Mouse (Mus musculus) MN1 (cell line): ENCODE measurements around the gene Mrps18b.

Experiments used
- DNase-seq: peaks from one replicate; pipeline ENCODE4 v3.0.0-alpha.2; 2016; ENCODE audit warnings: low spot score

Gene Mrps18b

DNA sequence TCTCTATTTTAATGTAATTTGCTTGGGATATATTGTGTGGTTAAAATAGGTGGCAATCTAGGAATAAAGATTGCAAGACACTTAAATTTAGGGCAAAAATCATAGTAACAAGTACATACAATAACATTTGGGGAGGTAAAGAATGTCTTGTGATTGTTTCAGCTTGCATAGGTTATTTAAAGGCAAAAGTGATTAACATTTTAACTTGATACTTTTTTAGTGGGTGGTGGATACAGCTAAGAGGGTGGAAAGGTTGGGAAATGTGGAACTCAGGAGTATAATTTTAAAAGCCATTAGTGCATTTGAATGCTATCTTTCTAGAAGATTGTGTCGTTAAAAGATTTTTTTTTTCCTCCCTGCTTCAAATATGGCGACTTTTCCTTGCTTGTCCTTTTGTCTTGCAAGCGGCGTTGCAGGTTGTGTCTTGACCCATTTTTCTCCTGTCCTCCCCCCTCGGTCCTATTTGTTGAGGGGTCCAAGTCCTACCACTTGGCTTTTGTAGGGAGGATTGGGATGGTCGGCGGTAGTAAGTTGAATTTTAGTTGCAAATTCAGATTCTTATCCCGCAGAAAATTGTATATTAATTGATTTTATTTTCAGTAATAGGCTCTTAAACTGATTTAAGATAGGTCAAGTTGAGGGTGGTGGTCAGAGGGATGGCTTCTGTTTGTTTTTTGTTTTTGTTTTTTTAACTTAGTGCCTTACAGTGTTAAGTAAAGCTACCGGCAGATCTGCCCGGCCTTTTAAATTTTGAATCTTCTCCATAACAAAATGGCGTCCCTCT lies 2.3 kb upstream of the Mrps18b start:
- DNase-seq: peak; percentile 74

DNA sequence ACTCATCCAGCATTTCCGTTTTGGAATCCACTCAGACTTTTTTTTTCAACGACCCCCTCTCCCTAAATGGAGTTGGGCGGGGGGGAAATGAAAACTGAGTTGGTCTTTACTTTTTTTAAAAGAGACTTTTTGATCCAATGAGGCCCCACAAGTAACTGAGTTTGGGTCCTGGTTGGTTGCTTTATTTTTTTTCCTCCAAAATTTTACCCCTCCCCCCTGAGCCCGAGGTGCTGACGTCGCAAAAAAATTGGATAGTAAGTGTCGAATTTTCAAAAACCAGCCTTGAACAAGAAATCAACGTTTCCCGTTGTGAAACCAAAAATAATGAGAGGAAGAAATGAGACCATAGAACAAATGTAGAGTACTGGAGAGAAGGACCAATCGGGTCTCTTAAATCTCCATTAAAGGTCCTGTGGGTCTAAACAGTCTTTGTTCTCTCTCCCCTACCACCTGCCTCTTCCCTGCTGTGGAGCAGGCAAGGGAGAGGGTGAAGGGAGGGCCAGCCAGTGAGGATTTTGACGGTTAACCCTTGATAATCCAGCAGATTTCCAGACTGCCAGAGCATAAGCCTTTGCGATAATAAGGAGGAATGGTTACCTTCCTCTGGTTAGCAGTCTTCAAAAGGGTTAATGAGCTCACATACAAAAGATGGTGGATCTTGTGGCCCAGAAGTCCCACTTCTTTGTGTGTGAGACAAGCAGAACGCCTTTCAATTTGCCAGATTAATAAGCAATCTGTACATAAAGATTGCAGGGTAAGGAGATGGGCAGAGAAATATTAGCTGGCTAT lies 1.5 kb upstream of the Mrps18b start:
- DNase-seq: peak; percentile 67

DNA sequence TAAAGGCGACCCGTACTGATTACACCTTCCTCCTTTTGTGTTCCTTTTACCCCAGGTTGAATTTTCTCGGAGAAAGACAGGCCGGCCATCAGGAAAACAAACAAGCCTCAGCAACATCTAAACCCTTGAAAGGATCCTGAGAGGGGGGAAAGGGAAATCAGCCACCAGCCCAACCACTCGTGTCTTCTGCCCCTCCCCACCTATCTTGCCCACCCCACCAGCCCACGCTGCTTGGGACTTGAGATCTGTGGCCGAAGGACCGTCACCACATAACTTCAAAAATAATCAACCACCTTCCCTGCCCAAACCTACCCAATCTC lies 914 bp upstream of the Mrps18b start:
- DNase-seq: no peak

DNA sequence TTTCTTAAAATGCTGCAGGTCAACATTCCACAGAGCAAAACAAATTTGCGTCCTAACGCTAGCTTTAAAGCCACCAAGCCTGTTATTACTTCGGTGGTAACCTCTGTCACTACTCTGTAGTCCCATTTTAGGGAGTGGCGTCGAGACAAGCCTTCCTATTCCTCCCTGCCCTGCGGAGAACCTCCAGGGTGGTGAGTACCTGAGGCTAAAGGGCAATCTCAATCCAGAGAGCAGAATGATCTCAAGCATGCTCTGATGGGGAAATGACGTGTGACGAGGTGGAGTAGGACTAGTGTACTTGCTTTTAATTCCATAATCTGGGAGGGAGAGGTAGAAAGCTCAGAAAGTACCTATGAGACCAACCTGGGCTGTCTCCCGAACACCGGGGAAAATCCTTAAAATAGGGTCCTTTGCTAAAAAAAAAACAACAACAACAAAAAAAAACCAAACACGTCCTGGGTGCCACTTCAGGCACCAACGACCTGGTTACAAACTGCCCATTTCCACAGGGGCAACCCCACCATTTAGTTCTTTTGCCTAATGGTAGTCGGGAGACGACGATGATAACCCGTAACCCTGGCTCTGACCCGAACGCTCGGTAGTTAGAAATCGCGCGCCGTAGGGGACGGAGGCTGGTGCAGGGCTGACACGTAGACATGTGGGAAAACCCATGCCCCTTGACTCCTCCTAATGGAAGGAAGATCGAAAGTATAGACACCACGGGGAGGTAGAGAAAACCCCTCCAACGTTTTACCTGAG lies 472 bp downstream of the Mrps18b start:
- peak; percentile 45 for DNase-seq

DNA sequence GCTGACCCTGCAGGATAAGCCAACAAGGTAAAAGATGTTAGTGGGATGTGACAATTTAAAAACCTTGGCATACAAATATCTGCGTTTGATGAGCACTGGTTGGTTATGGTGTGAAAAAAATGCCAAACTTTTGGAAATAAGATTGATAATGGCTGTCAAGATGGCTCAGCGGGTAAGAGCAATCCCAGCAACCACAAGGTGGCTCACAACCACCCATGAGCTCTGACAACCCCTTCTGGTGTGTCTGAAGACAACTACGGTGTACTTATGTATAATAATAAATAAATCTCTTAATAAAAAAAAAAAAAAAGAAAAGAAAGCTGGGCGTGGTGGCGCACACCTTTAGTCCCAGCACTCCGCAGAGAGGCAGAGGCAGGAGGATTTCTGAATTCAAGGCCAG lies 1.2 kb downstream of the Mrps18b start:
- DNase-seq: peak; percentile 43

DNA sequence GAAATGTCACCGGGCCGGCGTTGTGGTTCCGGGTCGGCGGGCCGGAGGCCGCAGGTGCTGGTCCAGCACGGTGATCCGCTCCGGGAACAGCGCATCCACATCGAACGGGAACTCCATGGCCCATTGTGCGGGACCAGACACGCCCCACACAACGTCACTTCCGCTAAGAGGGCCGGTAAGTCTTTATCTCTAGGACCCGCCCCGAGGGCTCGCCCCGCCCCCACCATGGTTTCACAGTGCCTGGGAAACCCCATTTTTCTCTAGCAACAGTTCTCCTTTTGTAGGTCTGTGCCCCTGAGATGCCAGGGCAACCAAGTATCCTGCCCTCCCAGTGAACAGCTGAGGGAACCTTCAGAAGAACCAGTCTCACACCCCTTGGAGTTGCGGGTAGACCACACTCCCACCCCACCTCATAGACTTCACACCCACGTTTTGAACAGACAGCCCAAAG lies 6.2 kb downstream of the Mrps18b start, which contains the start of gene Atat1:
Atat1 (minus strand) TSS at position 157 of the 451 bp plus-strand sequence.
- DNase-seq: peak; percentile 89

DNA sequence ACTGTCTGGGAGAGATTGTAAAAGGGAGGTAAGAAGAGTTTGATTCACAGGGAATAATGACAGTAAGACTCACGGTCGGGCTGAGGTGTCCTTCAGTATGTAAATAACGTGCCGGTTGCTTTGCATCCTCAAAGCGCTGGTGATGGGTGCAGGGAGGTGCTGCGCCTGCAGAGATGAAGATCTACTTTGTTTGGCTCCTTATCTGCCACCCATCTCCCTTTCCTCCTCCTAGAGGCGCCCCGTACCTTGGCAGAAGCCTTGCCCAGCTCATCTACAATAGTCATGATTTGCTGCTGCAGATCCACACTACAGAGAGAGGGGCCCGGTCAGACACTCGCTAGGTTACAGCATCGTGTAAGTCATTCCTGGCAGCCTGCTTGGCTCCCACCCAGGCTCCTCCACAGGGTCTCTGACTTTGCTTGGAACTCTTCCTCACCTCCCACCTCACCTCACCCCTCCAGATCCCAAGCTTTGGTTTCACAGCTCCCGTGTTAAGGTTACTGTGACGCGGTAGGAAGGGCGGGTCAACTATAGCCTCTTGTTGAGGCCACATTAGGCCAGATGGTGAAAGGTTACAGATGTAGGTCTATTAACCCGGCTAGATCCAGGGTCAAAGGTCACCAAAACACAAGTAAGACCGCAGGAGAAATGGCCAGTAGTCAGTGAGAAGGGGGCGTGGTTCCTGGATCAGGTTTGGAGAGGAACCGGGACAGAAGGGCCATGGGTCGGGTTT lies 6.8 kb downstream of the Mrps18b start:
- no peak for DNase-seq

DNA sequence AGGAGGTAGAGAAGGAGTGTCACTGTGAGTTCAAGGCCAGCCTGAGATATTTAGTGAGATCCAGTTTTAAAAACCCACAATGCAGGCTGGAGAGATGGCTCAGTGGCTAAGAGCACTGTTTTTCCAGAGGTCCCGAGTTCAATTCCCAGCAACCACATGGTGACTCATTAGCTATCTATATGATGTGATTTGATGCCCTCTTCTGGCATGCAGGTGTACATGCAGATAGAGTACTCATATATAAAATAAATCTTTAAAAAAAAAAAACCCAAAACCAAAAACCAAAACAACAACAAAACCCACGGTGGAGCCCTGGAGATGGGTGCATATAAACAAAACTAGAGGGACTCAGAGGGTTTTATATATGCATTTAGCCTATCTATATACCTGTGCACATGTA lies 8.6 kb downstream of the Mrps18b start:
- DNase-seq: peak; percentile 27

DNA sequence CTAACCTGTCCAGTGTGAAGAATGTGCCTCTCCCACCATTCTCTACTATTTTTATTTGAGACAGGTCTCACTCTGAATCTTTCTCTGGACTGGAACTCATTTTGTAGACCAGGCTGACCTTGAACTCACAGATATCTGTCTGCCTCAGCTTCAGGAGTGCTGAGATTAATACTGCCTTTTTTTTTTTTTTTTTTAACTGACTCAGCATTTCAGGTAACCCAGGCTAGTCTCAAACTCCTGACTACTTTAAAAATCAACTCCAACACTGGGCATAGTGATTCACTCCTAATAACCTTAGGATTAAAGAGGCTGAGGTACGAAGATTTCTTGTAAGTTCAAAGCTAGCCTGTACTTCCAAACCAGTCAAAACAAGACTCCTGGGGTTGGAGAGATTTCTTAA lies 10.6 kb downstream of the Mrps18b start:
- DNase-seq: no peak

DNA sequence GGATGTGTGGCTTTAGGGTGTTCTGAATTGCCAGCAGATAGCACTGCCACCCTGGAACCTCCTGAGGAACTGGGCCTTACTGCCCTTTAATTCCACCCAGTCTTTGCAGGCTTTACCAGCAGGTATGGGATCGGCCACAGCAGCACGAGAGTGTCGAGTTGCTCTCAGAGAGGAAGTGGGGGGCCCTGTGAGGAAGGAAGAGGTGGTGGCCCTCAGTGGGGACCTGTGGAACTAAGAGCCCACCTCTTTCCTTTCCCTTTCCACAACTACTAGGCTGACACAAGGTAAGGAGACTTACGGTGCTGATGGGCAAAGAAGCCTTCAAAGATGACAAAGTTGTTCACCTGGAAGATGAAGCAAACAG lies 12.2 kb downstream of the Mrps18b start:
- no peak for DNase-seq

DNA sequence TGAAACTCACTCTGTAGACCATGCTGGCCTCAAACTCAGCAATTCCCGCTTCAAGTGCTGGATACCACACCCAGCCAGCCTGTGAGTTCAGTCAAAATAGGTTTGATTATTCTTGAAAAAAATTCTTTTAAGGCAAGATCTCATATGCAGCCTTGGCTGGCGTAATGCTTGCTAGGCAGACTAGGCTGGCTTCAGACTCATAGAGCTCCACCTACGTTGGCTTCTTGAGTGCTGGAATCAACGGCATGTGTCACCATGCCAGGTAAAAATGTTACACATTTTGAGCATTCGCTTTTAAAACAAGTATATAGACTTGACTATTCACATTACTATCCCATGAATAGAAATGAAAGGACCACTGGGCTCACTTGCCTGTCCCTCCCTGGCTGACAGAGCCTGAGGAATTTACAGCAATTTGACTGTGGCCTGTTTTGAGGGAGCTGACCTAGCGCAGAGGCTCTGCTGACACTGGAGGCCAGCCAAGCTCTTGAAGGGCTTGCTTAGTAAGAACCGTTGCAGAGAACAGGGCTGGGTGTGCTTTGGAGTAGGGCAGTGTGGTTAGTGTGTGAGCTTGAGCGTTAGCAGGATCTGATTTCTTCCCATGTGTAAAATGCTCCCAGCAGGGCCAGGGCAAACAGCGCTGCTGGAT lies 12.7 kb downstream of the Mrps18b start:
- DNase-seq: peak; percentile 86

DNA sequence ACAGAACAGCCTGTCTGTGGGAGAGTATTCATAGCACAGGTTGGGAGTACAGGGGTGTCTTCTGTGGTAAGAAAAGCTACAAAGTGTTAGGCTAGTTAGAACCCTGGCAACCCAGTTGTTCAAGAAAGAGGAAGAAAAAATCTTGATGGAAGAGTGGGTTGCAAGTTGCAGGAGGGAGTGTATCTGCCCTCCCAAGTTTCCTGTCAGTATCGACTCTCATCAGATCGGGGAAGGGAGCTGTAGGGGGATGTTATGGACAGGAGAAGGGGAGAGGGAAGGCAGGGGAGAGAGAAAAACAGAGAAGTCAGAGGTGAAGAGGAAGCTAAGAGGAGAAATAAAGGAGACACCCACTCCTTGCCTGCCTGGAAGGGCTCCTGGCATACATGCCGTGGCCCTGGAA lies 15.6 kb downstream of the Mrps18b start:
- DNase-seq: no peak

DNA sequence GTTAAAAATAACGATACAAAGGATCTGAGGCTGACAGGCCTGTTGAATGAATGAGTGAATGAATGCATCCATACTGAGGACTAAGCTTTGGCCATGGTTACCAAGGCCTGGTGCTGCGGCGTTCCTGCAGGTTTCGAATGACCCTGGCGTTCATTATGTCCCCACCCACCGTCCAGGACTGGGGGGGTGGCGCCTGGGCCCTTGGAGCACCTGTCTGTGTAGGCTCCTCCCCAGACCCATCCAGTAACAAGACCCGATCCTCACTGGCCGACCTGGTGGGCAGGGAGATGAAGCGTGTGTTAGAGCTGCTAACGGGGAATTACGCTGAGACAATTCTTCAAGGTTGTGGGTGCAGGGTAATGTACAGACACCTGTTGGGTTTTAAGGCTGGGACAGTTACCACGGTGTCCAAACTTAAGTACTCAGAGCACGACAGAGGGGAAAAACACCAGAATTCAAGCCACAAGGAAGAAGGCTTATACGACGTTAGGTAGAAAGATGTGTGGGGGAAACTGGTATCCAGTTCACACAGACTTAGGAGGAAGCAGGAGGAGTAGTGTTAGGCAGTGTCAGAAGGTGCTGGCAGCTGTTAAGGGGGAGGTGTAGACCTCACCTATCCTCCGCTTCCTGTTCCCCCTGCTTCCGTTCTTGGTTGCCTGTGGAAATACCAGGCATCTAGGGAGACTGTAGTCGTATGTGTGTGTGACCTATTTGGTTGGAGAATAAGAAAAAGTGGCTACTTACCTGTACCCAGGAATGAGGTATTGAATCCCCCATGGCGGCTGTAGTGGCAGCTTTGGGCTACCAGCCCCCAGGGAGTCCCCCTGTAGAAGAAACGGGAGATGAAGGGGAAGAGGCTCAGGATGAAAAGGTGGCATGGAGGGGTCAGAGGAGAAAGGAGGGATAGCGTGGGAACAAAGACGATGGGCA lies 18.3 kb downstream of the Mrps18b start:
- no peak for DNase-seq

DNA sequence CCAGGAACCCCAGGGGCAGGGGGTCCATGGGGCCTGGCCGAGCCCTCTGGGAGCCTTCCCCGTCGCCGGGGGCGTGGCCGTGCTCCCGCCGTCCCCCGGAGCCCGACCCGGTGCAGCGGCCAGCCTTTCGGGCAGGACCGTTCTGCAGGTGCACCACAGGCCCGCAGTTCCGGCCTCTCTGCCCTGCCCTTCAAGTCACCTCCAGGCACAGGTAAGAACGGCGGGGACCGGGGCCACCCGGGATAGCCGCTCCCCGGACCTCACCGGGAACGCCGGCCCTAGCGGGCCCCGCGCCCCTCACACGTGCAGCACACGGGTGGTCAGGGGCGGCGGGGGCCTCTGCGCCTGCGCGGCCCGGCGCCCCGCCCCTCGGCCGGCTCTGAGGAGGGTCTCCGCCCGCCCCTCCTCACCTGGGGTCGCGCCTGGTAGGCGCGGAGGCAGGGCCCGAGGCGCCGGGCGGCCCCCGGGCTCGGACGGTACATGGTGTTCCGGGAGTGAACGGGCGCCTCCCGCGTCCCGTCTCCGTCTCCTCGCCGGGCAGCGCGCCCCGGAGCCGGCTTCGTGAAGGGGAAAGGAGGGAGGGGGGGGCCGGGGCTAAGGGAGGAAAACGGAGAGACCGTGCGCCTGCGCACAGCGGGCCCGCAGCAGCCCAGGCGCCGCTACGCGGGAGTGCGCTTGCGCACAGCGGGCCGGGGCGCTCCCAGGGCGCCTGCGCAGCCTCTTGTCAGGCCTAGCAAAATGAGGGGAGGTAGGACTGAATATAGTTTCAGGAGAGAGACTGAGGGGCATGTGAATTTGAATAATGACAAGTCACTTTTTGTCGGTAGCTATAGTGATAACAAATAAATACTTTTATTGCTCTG lies 19.2 kb downstream of the Mrps18b start, which contains the start of gene 2310061I04Rik:
2310061I04Rik (minus strand) TSS at position 651 of the 863 bp plus-strand sequence.
- peak; percentile 95 for DNase-seq

DNA sequence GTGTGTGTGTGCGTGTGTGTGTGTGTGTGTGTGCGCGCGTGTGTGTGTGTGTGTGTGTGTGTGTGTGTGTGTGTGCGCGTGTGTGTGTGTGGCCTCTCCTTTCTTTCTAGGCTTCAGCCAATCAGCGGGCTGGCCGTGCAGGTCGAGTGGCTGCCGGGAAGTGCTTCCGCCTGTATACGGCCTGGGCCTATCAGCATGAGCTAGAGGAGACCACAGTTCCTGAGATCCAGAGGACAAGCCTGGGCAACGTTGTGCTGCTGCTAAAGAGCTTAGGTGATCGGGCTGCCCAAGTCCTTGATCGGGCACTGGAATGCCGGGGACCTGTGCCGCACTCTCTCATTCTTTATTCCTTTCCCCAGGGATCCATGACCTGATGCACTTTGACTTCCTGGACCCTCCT lies 28.5 kb downstream of the Mrps18b start:
- DNase-seq: no peak

DNA sequence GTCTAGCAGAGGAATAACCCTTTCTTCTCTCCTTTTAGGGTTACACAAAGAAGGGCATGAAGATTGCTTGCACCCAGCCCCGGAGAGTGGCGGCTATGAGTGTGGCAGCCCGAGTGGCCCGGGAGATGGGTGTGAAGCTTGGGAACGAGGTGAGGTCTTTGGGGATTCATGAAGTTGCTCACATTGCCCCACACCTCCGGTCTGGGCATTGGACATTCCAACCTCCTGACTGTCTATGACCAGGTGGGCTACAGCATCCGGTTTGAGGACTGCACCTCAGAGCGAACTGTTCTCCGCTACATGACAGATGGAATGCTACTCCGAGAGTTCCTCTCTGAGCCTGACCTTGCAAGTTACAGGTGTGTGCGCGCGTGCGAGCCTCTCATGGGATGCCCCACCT lies 32.4 kb downstream of the Mrps18b start:
- DNase-seq: no peak

DNA sequence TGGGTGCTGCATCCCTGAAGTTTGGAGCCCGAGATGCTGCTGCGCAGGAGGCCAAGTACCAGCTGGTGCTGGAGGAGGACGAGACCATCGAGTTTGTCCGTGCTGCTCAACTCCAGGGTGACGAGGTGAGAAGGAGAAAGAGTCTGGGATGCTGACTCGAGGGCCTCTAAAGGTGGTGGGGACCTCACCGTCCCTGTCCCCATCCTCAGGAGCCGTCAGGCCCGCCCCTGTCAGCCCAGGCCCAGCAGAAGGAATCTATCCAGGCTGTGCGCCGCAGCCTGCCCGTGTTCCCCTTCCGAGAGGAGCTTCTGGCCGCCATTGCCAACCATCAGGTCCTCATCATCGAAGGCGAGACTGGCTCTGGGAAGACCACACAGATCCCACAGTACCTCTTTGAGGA lies 33.3 kb downstream of the Mrps18b start:
- DNase-seq: no peak

DNA sequence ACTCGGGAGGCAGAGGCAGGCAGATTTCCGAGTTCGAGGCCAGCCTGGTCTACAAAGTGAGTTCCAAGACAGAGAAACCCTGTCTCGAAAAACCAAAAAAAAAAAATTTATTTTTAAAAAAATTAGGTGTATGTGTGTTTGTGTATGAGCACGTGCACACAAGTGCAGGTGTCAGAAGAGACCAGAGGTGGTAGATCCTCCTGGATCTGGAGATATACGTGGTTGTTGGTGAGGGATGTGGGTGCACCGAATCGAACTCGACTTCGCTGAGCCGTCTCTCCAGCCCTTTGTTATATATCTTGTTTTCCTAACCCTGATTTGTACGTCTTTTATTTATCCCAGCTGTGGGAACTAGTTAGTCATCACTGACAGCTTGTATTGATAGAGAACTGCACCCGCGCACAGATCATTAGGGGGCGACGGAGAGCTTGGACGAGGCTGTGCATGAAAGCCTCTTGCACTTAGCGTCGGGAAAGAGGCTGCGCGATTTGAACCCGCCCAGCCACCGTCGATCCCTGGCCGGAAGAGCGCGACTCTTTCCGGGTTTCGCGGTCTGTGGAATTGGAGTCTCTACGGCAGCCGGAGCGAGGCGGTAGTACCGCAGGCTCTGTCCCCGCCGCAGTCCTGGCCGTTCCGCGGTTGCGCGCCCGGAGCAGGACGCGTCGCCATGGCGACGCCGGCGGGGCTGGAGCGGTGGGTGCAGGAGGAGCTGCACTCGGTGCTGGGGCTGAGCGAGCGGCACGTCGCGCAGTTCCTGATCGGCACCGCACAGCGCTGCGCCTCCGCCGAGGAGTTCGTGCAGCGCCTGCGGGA lies 36.7 kb downstream of the Mrps18b start, which contains the start of gene Dhx16:
Dhx16 (plus strand) TSS at position 575 of the 813 bp plus-strand sequence.
- DNase-seq: peak; percentile 98
